Mouse (Mus musculus) frontal cortex, adult (tissue): Measurements from ENCODE around the gene Fem1a.
A peak's percentile ranks its signal among the peaks of the same experiment; 100 is the strongest.
"Not testable (repeated sequence)": the region's sequence is repeated elsewhere in the genome, so short reads cannot be mapped to it uniquely, and the experiment has no call there.

Experiments used
- ATAC-seq: cut with Nextera tagmentation; 2 replicates; pipeline ENCODE4 v1.9.2; 2017; ENCODE audit warnings: mild to moderate bottlenecking, moderate library complexity, mixed read lengths; ENCODE audit not compliant: low TSS enrichment

The Fem1a gene

GRCm38 (mm10) chr17:56255429-56255828 lies 1.2 kb upstream of the Fem1a start:
- no peak for ATAC-seq

DNA sequence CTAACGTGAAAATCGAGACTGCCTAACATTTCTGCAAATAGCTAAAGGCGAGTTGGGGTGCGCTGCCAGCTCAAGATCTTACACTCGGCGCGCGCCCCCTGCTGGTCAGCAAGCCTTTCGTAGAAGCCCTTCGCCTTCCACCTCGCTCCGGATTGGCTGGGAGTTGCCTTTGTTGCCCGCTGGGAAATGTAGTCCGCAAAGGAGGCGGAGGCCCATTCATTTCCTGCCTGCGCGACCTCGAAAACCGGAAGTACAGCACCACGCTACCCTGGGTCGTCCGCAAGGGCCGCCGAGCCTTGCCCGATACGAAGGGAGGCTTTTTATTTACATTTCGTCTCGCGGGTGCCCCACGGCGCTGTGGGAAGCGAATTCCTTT lies 759 bp upstream of the Fem1a start:
- peak; percentile 85 for ATAC-seq

GRCm38 (mm10) chr17:56257181-56257894 lies 728 bp downstream of the Fem1a start:
- no peak for ATAC-seq

DNA sequence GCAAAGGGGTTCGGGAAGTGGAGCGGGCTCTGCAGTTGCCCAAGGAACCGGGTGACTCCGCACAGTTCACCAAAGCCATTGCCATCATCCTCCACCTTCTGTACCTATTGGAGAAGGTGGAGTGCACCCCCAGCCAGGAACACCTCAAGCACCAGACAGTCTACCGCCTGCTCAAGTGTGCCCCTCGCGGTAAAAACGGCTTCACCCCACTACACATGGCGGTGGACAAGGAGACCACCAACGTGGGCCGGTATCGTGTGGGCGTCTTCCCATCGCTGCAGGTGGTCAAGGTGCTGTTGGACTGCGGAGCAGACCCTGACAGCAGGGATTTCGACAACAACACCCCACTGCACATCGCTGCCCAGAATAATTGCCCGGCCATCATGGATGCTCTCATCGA lies 1.7 kb downstream of the Fem1a start:
- ATAC-seq = not testable (repeated sequence)

- ATAC-seq = not testable (repeated sequence)
These were observed 2.2 kb downstream of the Fem1a start for GRCm38 (mm10) chr17:56258812-56259211.

GRCm38 (mm10) chr17:56259301-56260037 lies 2.9 kb downstream of the Fem1a start:
- no peak for ATAC-seq

DNA sequence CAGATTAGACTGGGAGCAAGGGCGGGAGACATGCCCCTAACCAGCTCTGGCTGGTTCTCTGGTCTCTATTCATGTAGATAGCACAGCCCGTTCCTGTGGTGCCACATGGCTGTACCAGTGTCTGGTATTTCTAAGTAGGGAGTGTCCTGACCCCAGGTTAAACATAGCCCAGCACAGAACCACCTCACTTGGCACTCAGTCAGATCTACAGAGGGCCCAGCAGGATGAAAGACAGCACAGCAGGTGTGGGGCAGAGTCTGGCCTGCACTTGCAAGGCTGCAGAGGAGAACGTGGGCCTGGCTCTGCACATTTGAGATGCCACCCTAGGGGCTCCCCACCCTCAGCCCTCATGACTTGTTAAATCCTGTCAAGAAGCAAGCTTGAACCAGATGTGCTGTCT lies 4.6 kb downstream of the Fem1a start:
- no peak for ATAC-seq

DNA sequence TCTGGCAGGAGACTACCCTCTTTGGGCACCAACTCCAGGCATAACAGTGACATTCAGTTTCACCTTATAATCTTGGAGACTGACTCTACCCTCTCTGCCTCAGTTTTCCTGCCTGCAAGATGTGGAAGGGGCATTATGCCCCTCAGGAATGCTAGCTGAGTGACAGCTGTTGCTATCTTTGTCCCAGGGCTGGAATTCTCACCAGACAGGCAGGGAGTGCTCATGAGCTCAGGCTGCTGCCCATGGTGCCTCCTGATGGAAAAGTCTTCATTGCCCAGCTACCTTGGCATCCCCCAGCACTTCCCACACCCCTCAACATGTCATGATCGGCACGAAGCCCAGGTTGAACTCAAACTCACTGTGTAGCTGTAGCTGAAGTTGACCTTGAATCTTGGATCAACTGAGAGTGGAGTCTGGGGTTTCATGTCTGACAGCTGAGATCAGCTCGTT lies 6.1 kb downstream of the Fem1a start:
- ATAC-seq = no peak

DNA sequence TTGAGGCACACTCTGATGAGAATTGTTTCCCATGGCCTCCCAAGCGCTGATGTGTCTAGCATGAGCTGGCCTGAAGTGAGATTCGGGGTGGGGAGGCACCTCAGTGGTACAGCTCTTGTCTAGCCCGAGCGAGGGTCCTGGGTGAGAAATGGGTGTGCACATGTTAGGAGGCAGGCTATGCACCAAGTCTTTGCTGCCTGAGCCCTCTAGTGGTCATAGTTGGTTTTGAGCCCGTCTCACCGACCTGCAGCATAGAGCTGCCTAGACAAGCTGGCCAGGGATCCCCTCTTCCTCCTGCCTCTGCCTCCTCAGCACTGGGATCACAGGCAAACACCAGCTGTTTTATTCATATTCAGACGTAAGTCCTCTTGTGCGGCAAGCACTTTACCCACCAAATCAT lies 7.4 kb downstream of the Fem1a start:
- ATAC-seq = peak; percentile 41; the same call in 1 of the 2 replicates

DNA sequence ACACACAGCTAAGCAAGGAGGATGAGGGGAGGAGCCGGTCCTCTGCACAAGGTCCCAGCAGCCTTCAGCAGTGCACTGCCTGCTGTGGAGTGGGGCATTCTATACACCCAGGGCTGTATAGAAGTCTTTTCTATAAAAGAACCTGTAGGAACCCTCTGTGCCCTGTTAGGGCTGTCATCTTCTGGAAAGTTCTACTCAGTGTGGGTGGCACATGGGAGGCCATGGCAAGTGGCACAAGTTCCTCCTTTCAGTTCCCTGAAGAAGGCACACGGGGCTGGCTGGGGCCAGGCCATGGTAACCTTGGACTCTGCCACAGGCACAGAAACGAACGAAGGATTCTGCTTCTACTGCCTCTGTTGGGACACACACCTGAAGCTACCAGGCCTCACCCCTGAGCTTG lies 8.4 kb downstream of the Fem1a start:
- ATAC-seq = no peak

DNA sequence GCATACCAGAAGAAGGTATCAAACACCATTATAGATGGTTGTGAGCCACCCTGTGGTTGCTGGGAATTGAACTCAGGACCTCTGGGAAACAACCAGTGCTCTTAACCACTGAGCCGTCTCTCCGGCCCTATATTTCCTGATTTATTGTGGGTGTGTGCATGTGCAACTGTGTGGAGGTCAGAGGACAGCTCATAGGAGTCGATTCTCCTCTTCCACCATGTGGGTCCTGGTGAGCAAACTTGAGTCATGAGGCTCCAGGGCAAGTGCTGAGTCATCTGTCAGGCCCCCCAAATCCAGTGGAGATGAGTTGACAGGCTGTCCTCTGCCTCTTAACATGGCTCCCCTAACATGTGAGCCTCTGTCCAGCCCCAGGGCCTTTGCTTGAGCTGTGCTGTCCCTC lies 9.3 kb downstream of the Fem1a start:
- no peak for ATAC-seq

DNA sequence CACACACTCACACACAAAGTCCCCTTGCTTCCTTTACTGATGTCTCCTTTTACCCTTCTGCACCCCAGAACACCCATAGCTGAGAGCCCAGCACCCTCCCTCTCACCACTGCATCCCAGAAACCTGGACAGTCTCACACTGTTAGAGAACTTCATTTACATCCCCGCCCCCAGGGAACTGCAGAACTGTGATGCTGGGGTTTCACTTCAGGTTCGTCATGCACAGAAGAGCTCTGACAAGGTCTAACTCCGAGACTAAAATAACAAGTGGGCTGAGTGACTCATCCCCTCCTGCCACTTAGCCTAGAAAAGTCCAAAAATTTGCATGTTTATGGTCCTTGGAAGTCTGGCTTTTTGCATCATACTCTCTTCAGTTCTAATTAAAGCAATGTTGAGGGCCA lies 9.7 kb downstream of the Fem1a start:
- ATAC-seq = peak; percentile 78

DNA sequence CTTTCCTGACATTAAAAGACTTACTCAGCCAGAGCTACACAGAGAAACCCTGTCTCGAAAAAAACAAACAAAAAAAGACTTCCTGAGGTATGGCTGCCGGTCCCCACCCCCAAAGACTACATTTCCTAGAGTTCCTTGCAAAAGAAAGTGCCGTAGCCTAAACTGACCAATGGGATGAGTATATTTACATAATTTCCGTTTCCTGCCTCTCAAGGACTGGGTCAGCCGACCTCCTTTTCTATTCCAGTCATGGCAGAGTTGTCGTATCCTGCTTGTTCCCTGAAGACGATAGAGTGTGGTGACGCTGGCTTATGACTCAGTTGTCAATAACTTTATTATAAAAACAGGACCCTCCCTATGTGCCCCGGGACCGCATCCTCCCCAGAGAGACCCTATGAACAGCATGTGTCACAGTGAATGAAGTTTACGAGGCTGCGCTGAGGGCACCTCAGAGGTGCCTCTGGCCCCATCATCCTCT lies 12.6 kb downstream of the Fem1a start:
- peak; percentile 66 for ATAC-seq

DNA sequence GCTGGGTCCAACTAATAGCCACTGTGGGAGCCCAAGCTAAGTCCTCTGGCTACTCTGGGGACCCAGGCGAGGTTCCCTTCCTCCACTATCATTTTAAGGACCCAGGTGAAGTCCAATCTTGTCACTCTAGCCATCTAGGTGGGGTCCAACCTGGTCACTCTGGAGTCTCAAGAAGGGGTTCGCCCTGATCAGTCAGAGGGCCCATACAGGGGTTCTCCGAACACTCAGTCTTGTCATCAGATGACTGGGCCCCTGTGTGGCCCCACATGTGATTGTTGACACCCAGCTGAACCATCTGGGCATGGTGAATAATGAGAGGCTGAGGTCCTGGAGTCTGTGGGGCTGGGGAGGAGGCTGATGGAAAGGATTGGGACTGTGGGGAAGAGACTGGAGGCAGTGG lies 13.1 kb downstream of the Fem1a start:
- no peak for ATAC-seq

GRCm38 (mm10) chr17:56271609-56272253 lies 15.1 kb downstream of the Fem1a start:
- no peak for ATAC-seq

- no peak for ATAC-seq
These were observed 16.0 kb downstream of the Fem1a start for GRCm38 (mm10) chr17:56272644-56273043.

DNA sequence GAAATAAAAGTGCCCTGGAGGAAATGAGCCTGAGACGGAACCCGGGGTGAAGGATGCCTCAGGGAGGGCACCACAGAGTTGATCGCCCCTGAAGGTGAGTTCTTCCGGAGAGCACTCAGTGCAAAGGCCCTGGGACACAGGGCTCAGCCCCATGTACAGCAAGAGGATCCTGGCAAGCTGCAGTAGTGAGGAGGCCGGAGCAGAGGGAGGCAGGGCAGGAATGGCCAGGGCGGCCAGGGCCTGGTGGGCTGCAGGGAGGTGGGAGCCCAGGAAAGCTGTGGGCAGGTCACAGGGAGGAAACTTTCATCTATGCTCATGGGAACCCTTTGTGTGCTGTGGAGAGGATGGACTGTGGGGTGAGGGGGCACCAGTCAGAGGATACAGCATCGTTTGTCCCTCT lies 16.9 kb downstream of the Fem1a start:
- no peak for ATAC-seq

DNA sequence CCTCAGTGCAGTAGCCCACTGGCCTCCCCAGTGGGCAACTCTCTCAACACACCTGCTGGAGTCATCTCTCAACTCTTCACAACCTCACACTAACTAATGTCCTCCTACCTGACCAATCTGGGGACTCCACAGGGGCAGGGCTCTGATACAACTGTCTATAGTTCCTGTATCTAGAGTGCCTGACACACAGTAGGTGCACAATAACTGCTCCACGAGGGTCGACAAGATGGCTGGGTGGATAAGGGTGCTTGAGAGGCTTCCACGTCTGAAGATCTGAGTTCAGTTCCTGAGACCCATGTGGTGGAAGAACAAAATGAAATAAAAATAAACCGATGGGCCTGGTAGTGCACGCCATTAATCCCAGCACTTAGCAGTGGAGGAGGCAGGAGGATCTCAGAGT lies 17.4 kb downstream of the Fem1a start:
- ATAC-seq = no peak

GRCm38 (mm10) chr17:56275842-56276480 lies 19.4 kb downstream of the Fem1a start:
- peak; percentile 22; the same call in 1 of the 2 replicates for ATAC-seq

DNA sequence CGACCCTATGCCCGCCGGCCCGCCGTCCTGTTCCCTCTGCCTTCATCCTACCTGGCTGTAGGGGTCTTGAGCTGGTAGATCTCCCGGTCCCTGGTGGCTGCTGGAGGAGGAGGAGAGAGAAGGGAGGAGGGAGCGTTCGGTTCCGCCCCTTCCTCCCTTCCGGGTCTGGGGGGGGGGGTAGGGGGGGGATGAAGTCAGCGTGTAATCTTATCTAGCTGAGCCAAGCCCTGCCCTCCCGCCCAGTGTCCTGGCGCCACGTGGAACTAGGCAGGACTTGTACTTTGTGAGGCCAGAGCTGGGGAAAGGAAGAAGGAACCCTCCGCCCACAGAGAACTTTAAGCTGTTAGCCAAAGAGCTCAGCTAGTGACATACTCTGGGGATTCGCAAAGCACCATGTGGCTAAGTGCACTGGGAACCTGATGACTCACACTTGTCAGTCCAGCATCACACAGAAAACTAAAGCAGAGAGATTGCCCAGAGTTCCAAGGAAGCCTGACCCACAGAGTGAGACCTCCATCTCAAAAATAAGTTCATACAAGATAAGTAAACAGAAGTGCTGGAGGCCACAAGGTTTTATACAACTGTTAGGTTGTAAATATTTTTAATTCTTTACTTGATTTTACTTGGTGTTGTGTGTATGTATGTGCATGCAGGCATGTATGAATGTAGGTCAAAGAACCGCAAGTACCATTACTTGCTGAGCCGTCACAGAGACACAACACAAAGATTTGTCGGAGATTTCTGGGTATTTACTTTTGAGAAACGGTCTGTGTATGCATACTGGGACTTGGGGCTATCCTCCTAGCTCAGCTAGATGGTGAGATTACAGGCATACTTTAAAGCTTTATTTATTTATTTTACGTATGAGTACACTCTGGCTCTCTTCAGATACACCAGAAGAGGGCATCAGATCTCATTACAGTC lies 20.3 kb downstream of the Fem1a start, which contains the start of gene Ticam1:
TSS of gene Ticam1 (minus strand) at position 144 of the 924 bp plus-strand sequence.
- peak; percentile 77 for ATAC-seq

DNA sequence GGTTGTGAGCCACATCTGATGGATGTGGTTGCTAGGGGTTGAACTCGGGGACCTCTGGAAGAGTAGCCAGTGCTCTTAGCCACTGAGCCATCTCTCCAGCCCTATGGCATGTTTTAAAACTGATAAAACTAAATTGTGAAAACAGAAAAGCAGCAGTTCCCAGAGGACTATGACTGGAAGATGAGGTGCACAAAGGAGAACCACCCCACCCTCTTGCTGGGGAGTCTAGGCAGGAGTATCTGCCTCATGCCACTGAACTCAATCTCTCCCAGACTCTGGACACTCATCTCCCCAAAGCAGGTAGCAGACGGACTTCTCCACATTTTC lies 20.9 kb downstream of the Fem1a start:
- no peak for ATAC-seq
